Mouse (Mus musculus): ENCODE data around the gene Tsr3.

GRCm38 (mm10) chr17:25220746-25221145, 19.2 kb upstream of the Tsr3 start:
- TF ChIP-seq CTCF (IDR thresholded peaks at IDR 0.05; ENCODE audit: low read depth) (no peak), EP300 (IDR thresholded peaks at IDR 0.05; ENCODE audit: low read depth) (no peak)
